Mouse (Mus musculus) erythroblast, embryonic 14.5 days (primary cell): ENCODE results near the gene Htr6. TPM values are rescaled to one million over a fixed set of nuclear protein-coding genes. Genes with fewer than 3 reads are reported as not detected.

Source experiments
- H3K27me3 ChIP-seq: 2 replicates; pipeline ENCODE4 v1.6.1; 2012; ENCODE audit warnings: inconsistent platforms; ENCODE audit not compliant: control insufficient read depth
- H3K36me3 ChIP-seq: 2 replicates; pipeline ENCODE4 v1.6.1; 2012; ENCODE audit warnings: mild to moderate bottlenecking, inconsistent platforms; ENCODE audit not compliant: control insufficient read depth
- H3K4me1 ChIP-seq: 2 replicates; pipeline ENCODE4 v1.6.1; 2012; ENCODE audit warnings: inconsistent platforms; ENCODE audit not compliant: control insufficient read depth
- H3K4me3 ChIP-seq: replicated peaks from 2 replicates; pipeline ENCODE3; 2012; ENCODE audit warnings: moderate library complexity, mild to moderate bottlenecking, inconsistent platforms
- H3K9me3 ChIP-seq: 2 replicates; pipeline ENCODE4 v1.6.1; 2012; ENCODE audit warnings: low read length, inconsistent platforms, mixed read lengths; ENCODE audit not compliant: control insufficient read depth
- GATA1 ChIP-seq: IDR thresholded peaks from 2 replicates; pipeline ENCODE4 v1.6.1; 2012; ENCODE audit warnings: low read length, inconsistent platforms, mixed read lengths
- TAL1 ChIP-seq: IDR thresholded peaks from 3 replicates; pipeline ENCODE4 v1.6.1; 2012; ENCODE audit warnings: low read length, inconsistent platforms, mixed read lengths
- polyA plus RNA-seq: library from polyadenylated mRNA; stranded (reverse); fragments of >175 nt; gene quantifications from 2 replicates; pipeline ENCODE4 v1.2.3, GENCODE M21; 2012

Gene Htr6
- polyA plus RNA-seq, 1 experiment, result not detected

- Histone ChIP-seq H3K4me3 (no peak overlapping the region), H3K9me3 (no peaks in the 10 kb centered on the region), H3K4me1 (no peaks in the 10 kb centered on the region), H3K36me3 (no peaks in the 10 kb centered on the region), H3K27me3 (peaks cover 32% of the 10 kb centered on the region)
- TF ChIP-seq TAL1 (no peak), GATA1 (no peak)
Measured at GRCm38 (mm10) chr4:139080259-139080658, 4.9 kb upstream of the Htr6 start.

- Histone ChIP-seq H3K9me3 (no peaks in the 10 kb centered on the region), H3K4me3 (no peak overlapping the region), H3K27me3 (peaks cover 34% of the 10 kb centered on the region), H3K36me3 (no peaks in the 10 kb centered on the region), H3K4me1 (no peaks in the 10 kb centered on the region)
- TF ChIP-seq TAL1, result no peak
- TF ChIP-seq GATA1, result no peak
Measured at GRCm38 (mm10) chr4:139079439-139079838, 4.1 kb upstream of the Htr6 start.

GRCm38 (mm10) chr4:139078726-139079125 lies 3.4 kb upstream of the Htr6 start:
- Histone ChIP-seq H3K4me1 (no peaks in the 10 kb centered on the region), H3K27me3 (peaks cover 40% of the 10 kb centered on the region), H3K9me3 (no peaks in the 10 kb centered on the region), H3K36me3 (no peaks in the 10 kb centered on the region), H3K4me3 (no peak overlapping the region)
- no peak for TF ChIP-seq TAL1
- no peak for TF ChIP-seq GATA1

GRCm38 (mm10) chr4:139078313-139078712 lies 2.9 kb upstream of the Htr6 start:
- Histone ChIP-seq H3K36me3 (no peaks in the 10 kb centered on the region), H3K4me3 (no peak overlapping the region), H3K4me1 (no peaks in the 10 kb centered on the region), H3K27me3 (peaks cover 44% of the 10 kb centered on the region), H3K9me3 (no peaks in the 10 kb centered on the region)
- no peak for TF ChIP-seq GATA1
- no peak for TF ChIP-seq TAL1

GRCm38 (mm10) chr4:139075915-139076314 lies 545 bp upstream of the Htr6 start:
- no peak overlapping the region for H3K4me3 ChIP-seq
- no peaks in the 10 kb centered on the region for H3K4me1 ChIP-seq
- peaks cover 55% of the 10 kb centered on the region for H3K27me3 ChIP-seq
- no peaks in the 10 kb centered on the region for H3K36me3 ChIP-seq
- no peak for TF ChIP-seq TAL1
- no peak for TF ChIP-seq GATA1
- H3K9me3 ChIP-seq, result no peaks in the 10 kb centered on the region

GRCm38 (mm10) chr4:139074060-139074459 lies 1.3 kb downstream of the Htr6 start:
- Histone ChIP-seq H3K27me3 (peaks cover 55% of the 10 kb centered on the region), H3K4me3 (no peak overlapping the region)

GRCm38 (mm10) chr4:139068287-139068686 lies 7.1 kb downstream of the Htr6 start:
- H3K9me3 ChIP-seq, result no peaks in the 10 kb centered on the region
- H3K27me3 ChIP-seq, result peaks cover 13% of the 10 kb centered on the region
- H3K4me1 ChIP-seq, result no peaks in the 10 kb centered on the region
- no peak overlapping the region for H3K4me3 ChIP-seq
- no peak for TF ChIP-seq TAL1
- TF ChIP-seq GATA1, result no peak
- no peaks in the 10 kb centered on the region for H3K36me3 ChIP-seq

More at GRCm38 (mm10) chr4:139074060-139074459, 1.3 kb downstream of the Htr6 start:
- Histone ChIP-seq H3K36me3 (no peaks in the 10 kb centered on the region), H3K4me1 (no peaks in the 10 kb centered on the region), H3K9me3 (no peaks in the 10 kb centered on the region)
- TF ChIP-seq TAL1 (no peak), GATA1 (no peak)

GRCm38 (mm10) chr4:139064831-139065230 lies 10.5 kb downstream of the Htr6 start:
- H3K27me3 ChIP-seq, result peaks cover 2% of the 10 kb centered on the region; the same call in 1 of the 2 replicates
- no peaks in the 10 kb centered on the region for H3K4me1 ChIP-seq
- no peaks in the 10 kb centered on the region for H3K9me3 ChIP-seq
- no peaks in the 10 kb centered on the region for H3K36me3 ChIP-seq
- TF ChIP-seq GATA1 (no peak), TAL1 (no peak)
- H3K4me3 ChIP-seq, result no peak overlapping the region

- no peak overlapping the region for H3K4me3 ChIP-seq
- no peaks in the 10 kb centered on the region for H3K4me1 ChIP-seq
- H3K9me3 ChIP-seq, result no peaks in the 10 kb centered on the region
- H3K36me3 ChIP-seq, result no peaks in the 10 kb centered on the region
- TF ChIP-seq TAL1 (no peak), GATA1 (no peak)
- H3K27me3 ChIP-seq, result no peaks in the 10 kb centered on the region
Measured at GRCm38 (mm10) chr4:139059569-139059968, 15.8 kb downstream of the Htr6 start.

GRCm38 (mm10) chr4:139058029-139058428 lies 17.3 kb downstream of the Htr6 start:
- TF ChIP-seq GATA1 (no peak), TAL1 (no peak)
- Histone ChIP-seq H3K4me1 (no peaks in the 10 kb centered on the region), H3K4me3 (no peak overlapping the region), H3K9me3 (no peaks in the 10 kb centered on the region), H3K36me3 (no peaks in the 10 kb centered on the region), H3K27me3 (no peaks in the 10 kb centered on the region)
